Mouse (Mus musculus) myocyte (in vitro differentiated cells): ENCODE results near the gene Prox1. TPM values are rescaled to one million over a fixed set of nuclear protein-coding genes. Genes with fewer than 3 reads are reported as not detected.
A peak's percentile ranks its signal among the peaks of the same experiment; 100 is the strongest.

ENCODE experiments used
- H3K27me3 ChIP-seq: one replicate; pipeline ENCODE4 v1.6.1; 2011; ENCODE audit not compliant: control insufficient read depth, insufficient read depth, insufficient read length
- H3K36me3 ChIP-seq: one replicate; pipeline ENCODE4 v1.6.1; 2011; ENCODE audit not compliant: control insufficient read depth, insufficient read depth
- H3K4me2 ChIP-seq: one replicate; pipeline ENCODE4 v1.6.1; 2011; ENCODE audit warnings: low read depth, control low read depth
- H3K4me3 ChIP-seq: one replicate; pipeline ENCODE4 v1.5.1; 2011; ENCODE audit warnings: mild to moderate bottlenecking, control low read depth, moderate library complexity
- H3K79me2 ChIP-seq: one replicate; pipeline ENCODE4 v1.6.1; 2011; ENCODE audit not compliant: control insufficient read depth, insufficient read depth
- H3ac ChIP-seq: one replicate; pipeline ENCODE4 v1.6.1; 2011; ENCODE audit not compliant: control insufficient read depth, insufficient read length
- CEBPB ChIP-seq: IDR thresholded peaks from 2 replicates; pipeline ENCODE4 v1.6.1; 2011; ENCODE audit warnings: mild to moderate bottlenecking, moderate library complexity; ENCODE audit not compliant: poor library complexity, insufficient read depth, severe bottlenecking
- E2F4 ChIP-seq: IDR thresholded peaks from one replicate; pipeline ENCODE4 v1.6.1; 2011; ENCODE audit warnings: mild to moderate bottlenecking, control low read depth, moderate library complexity; ENCODE audit not compliant: insufficient read depth
- MAX ChIP-seq: IDR thresholded peaks from one replicate; pipeline ENCODE4 v1.6.1; 2011; ENCODE audit warnings: low read depth, mild to moderate bottlenecking, control low read depth
- MYOD1 ChIP-seq, 3 experiments: IDR thresholded peaks; one replicate each; pipeline ENCODE4 v1.6.1; 2011; ENCODE audit warnings: control low read depth in 2 of 3, low read depth in 2 of 3, mild to moderate bottlenecking in 2 of 3, moderate library complexity in 1 of 3; ENCODE audit not compliant: insufficient read length in 2 of 3, control insufficient read depth in 1 of 3
- MYOG ChIP-seq, 3 experiments: IDR thresholded peaks; one replicate each; pipeline ENCODE4 v1.6.1; 2011; ENCODE audit warnings: control low read depth in 2 of 3, low read depth in 2 of 3, mild to moderate bottlenecking in 2 of 3; ENCODE audit not compliant: insufficient read length in 2 of 3, control insufficient read depth in 1 of 3, insufficient read depth in 1 of 3
- POLR2A ChIP-seq: IDR thresholded peaks from one replicate; pipeline ENCODE4 v1.6.1; 2011; ENCODE audit warnings: low read depth, mild to moderate bottlenecking, control low read depth, moderate library complexity; ENCODE audit not compliant: insufficient read length
- POLR2AphosphoS2 ChIP-seq: IDR thresholded peaks from one replicate; pipeline ENCODE4 v1.6.1; 2011; ENCODE audit warnings: low read depth, control low read depth; ENCODE audit not compliant: insufficient read length
- REST ChIP-seq: IDR thresholded peaks from one replicate; pipeline ENCODE4 v1.6.1; 2011; ENCODE audit warnings: mild to moderate bottlenecking, control low read depth, moderate library complexity; ENCODE audit not compliant: insufficient read depth, insufficient read length
- SRF ChIP-seq: IDR thresholded peaks from one replicate; pipeline ENCODE4 v1.6.1; 2011; ENCODE audit warnings: low read depth; ENCODE audit not compliant: control insufficient read depth, insufficient read length
- TCF12 ChIP-seq: IDR thresholded peaks from one replicate; pipeline ENCODE4 v1.6.1; 2011; ENCODE audit warnings: mild to moderate bottlenecking, control low read depth; ENCODE audit not compliant: poor library complexity, insufficient read depth, severe bottlenecking
- TCF3 ChIP-seq: IDR thresholded peaks from one replicate; pipeline ENCODE4 v1.6.1; 2011; ENCODE audit warnings: low read depth, control low read depth; ENCODE audit not compliant: insufficient read length
- USF1 ChIP-seq: IDR thresholded peaks from one replicate; pipeline ENCODE4 v1.6.1; 2011; ENCODE audit warnings: low read depth, mild to moderate bottlenecking, control low read depth, moderate library complexity
- polyA plus RNA-seq: library from polyadenylated mRNA; unstranded; fragments of >200 nt; fragmentation: generic; extraction: Trizol; gene quantifications from one replicate; pipeline ENCODE4 v1.2.1, GENCODE M21; 2012; ENCODE audit warnings: missing spikeins

Prox1 gene
- polyA plus RNA-seq, 1 experiment = 0.13 TPM

GRCm38 (mm10) chr1:190128674-190129322 lies 41.7 kb downstream of the Prox1 start:
- no peaks in the 10 kb centered on the region for H3K79me2 ChIP-seq
- H3K4me2 ChIP-seq = peak overlapping the region; percentile 45
- H3K4me3 ChIP-seq = no peak overlapping the region
- no peak overlapping the region for H3ac ChIP-seq
- no peaks in the 10 kb centered on the region for H3K36me3 ChIP-seq
- no peaks in the 10 kb centered on the region for H3K27me3 ChIP-seq
- peak in 2 of 3 experiments; percentile 32 to 63 for TF ChIP-seq MYOD1 (IDR thresholded peaks at IDR 0.05; ENCODE audit: control insufficient read depth in 1 of 3, insufficient read length in 2 of 3, low read depth in 2 of 3)
- TF ChIP-seq POLR2AphosphoS2 = no peak
- TF ChIP-seq MYOG (IDR thresholded peaks at IDR 0.05; ENCODE audit: control insufficient read depth in 1 of 3, insufficient read depth in 1 of 3, insufficient read length in 2 of 3, low read depth in 2 of 3) = peak in 2 of 3 experiments; percentile 36 to 77

- TF ChIP-seq MYOG (IDR thresholded peaks at IDR 0.05; ENCODE audit: control insufficient read depth in 1 of 3, insufficient read depth in 1 of 3, insufficient read length in 2 of 3, low read depth in 2 of 3) (no peak), MYOD1 (IDR thresholded peaks at IDR 0.05; ENCODE audit: control insufficient read depth in 1 of 3, insufficient read length in 2 of 3, low read depth in 2 of 3) (no peak), SRF (no peak), E2F4 (no peak), USF1 (no peak), POLR2AphosphoS2 (no peak), POLR2A (no peak), TCF12 (no peak), CEBPB (no peak), REST (no peak), TCF3 (no peak), MAX (no peak)
- no peaks in the 10 kb centered on the region for H3K79me2 ChIP-seq
- H3ac ChIP-seq = no peak overlapping the region
- H3K36me3 ChIP-seq = no peaks in the 10 kb centered on the region
- peak overlapping the region; percentile 45 for H3K4me2 ChIP-seq
- no peak overlapping the region for H3K4me3 ChIP-seq
- no peaks in the 10 kb centered on the region for H3K27me3 ChIP-seq
Observed at GRCm38 (mm10) chr1:190127878-190128277, 42.6 kb downstream of the Prox1 start.

GRCm38 (mm10) chr1:190127163-190127795 lies 43.2 kb downstream of the Prox1 start:
- H3K4me3 ChIP-seq = no peak overlapping the region
- no peak overlapping the region for H3K4me2 ChIP-seq
- no peaks in the 10 kb centered on the region for H3K27me3 ChIP-seq
- TF ChIP-seq TCF12 (peak; percentile 3), POLR2A (no peak), MYOD1 (IDR thresholded peaks at IDR 0.05; ENCODE audit: control insufficient read depth in 1 of 3, insufficient read length in 2 of 3, low read depth in 2 of 3) (peak in 2 of 3 experiments; percentile 25 to 75), POLR2AphosphoS2 (no peak)
- no peak overlapping the region for H3ac ChIP-seq
- no peaks in the 10 kb centered on the region for H3K79me2 ChIP-seq
- H3K36me3 ChIP-seq = no peaks in the 10 kb centered on the region

- TF ChIP-seq REST (no peak), E2F4 (no peak), MAX (no peak), POLR2A (no peak), SRF (no peak), MYOD1 (IDR thresholded peaks at IDR 0.05; ENCODE audit: control insufficient read depth in 1 of 3, insufficient read length in 2 of 3, low read depth in 2 of 3) (no peak)
- Histone ChIP-seq H3K27me3 (no peaks in the 10 kb centered on the region), H3K4me3 (no peak overlapping the region), H3ac (no peak overlapping the region), H3K4me2 (no peak overlapping the region), H3K79me2 (no peaks in the 10 kb centered on the region), H3K36me3 (no peaks in the 10 kb centered on the region)
Observed at GRCm38 (mm10) chr1:190124961-190125739, 45.4 kb downstream of the Prox1 start.

GRCm38 (mm10) chr1:190123404-190123803 lies 47.1 kb downstream of the Prox1 start:
- Histone ChIP-seq H3K79me2 (no peaks in the 10 kb centered on the region), H3K27me3 (no peaks in the 10 kb centered on the region), H3K4me2 (no peak overlapping the region), H3ac (no peak overlapping the region), H3K36me3 (no peaks in the 10 kb centered on the region), H3K4me3 (no peak overlapping the region)
- TF ChIP-seq POLR2A (no peak), MYOG (IDR thresholded peaks at IDR 0.05; ENCODE audit: control insufficient read depth in 1 of 3, insufficient read depth in 1 of 3, insufficient read length in 2 of 3, low read depth in 2 of 3) (no peak)
